Mouse (Mus musculus) embryonic facial prominence, embryonic 12.5 days (tissue): ENCODE results near the gene Osbpl7. TPM values are rescaled to one million over a fixed set of nuclear protein-coding genes. Genes with fewer than 3 reads are reported as not detected.

Experiments used
- ATAC-seq: fragments of 200-750 bp; cut with Nextera tagmentation; 2 replicates; pipeline ENCODE4 v1.8.0; 2017; ENCODE audit not compliant: insufficient number of reproducible peaks, insufficient read depth, low FRiP score, low TSS enrichment
- H3K27ac ChIP-seq: fragments of 300-500 bp; sonication (generic); 2 replicates; pipeline ENCODE4 v1.5.1; 2016; ENCODE audit warnings: mild to moderate bottlenecking
- H3K27me3 ChIP-seq: fragments of 300-500 bp; sonication (generic); 2 replicates; pipeline ENCODE4 v1.6.1; 2016; ENCODE audit warnings: mild to moderate bottlenecking, moderate library complexity
- H3K36me3 ChIP-seq: fragments of 300-500 bp; sonication (generic); 2 replicates; pipeline ENCODE4 v1.6.1; 2016; ENCODE audit warnings: mild to moderate bottlenecking
- H3K4me1 ChIP-seq: fragments of 300-500 bp; sonication (generic); 2 replicates; pipeline ENCODE4 v1.6.1; 2016
- H3K4me2 ChIP-seq: fragments of 300-500 bp; sonication (generic); replicated peaks from 2 replicates; pipeline ENCODE4 v1.6.1; 2016; ENCODE audit warnings: mild to moderate bottlenecking, moderate library complexity
- H3K4me3 ChIP-seq: fragments of 300-500 bp; sonication (generic); 2 replicates; pipeline ENCODE4 v1.5.1; 2016; ENCODE audit warnings: mild to moderate bottlenecking
- H3K9ac ChIP-seq: fragments of 300-500 bp; sonication (generic); 2 replicates; pipeline ENCODE4 v1.6.1; 2016; ENCODE audit warnings: mild to moderate bottlenecking, moderate library complexity
- H3K9me3 ChIP-seq: fragments of 300-500 bp; sonication (generic); 2 replicates; pipeline ENCODE4 v1.6.1; 2016; ENCODE audit warnings: mild to moderate bottlenecking, moderate library complexity
- WGBS: fragments of 180-500 bp; shearing (Covaris S2); methylation state at CpG from one replicate; pipeline ENCODE4 v1.1.7; 2016; 5-methylcytosine and 5-hydroxymethylcytosine counted together
- polyA plus RNA-seq: library from polyadenylated mRNA; unstranded; fragments of >200 nt; fragmentation: Nextera tagmentation; extraction: Ambion mirVana; gene quantifications from 2 replicates; pipeline ENCODE4 v1.2.1, GENCODE M21; 2016

Gene Osbpl7
- polyA plus RNA-seq, 1 experiment from 2014 or later = 7.9 TPM

DNA sequence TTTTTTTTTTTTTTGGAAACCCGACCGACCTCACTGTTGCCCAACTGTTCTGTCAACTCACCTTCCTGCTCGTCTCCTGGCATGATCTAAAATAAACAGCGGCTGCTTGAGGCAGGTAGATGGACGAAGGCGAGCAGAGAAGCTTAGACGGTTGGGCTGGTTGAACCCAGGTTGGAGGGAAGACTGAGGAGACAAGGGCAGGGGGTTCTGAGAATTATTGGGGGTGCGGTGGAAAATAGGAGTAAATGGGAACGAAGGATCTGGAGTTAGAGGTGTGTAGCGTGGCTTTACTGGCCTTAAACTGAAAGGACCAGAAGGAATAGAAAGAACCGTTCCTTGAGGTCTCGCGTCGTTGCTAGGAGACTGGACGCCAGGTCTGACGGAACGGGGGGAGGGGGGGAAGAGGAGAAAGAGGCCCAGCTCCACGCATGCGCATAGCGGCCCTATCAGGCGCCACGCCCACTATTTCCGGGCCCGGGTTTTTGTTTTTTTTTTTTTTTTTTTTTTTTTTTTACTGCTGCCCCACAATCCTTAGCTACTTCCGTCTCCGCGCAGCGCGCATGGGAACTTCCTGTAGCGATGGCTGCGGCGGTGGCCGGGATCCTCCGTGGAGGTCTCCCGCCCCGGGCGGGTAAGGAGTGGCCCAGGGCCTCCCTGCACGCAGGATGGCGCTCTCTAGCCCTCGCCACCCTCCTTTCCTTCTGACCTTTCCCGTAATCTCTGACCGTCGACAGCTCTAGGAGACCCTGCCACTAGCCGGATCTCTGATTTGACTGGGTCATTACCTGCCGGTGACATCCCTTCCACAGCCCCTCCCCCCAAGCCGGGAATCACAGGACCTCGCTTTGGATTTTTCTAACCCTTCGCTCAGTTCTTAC, 9.2 kb upstream of the Osbpl7 start, which contains the start of the genes Lrrc46 and Mrpl10:
Gene Lrrc46 (minus strand): TSS at position 386 of the 878 bp plus-strand sequence.
Gene Mrpl10 (plus strand): TSS at position 539 of the 878 bp plus-strand sequence.
- ATAC-seq = peak; percentile 73; the same call in 1 of the 2 replicates
- Histone ChIP-seq H3K9ac (peak within 1 kb of the TSS; percentile 93), H3K4me1 (peaks cover 7% of the 10 kb centered on the region), H3K36me3 (peaks cover 14% of the 10 kb centered on the region), H3K9me3 (no peaks in the 10 kb centered on the region), H3K27ac (0 out of 2 replicates have a peak within 1 kb of the TSS, but pooled peaks have one; percentile 50), H3K4me2 (peak within 1 kb of the TSS; percentile 71), H3K4me3 (peak within 1 kb of the TSS; percentile 83), H3K27me3 (no peaks in the 10 kb centered on the region)
- WGBS = under 1% methylated on average over 44 of the region's 48 CpGs

DNA sequence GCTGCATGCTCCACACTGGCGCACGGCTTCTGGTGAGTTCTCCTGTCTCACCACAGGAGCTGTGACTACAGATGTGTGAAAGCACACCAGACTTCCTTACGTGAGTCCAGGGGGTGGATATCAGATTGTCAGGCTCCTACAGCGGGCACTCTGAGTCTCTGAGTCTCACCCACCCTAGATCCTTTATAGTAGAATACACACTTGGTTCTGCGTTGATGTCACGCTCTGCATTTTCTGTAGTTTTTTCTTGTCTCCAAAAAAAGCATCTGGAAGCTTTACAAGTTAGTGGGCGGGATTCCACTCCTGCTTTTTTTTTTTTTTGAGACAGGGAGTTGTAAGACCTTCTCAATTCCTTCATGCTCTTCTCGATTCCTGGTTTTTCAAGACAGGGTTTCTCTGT, 5.5 kb upstream of the Osbpl7 start:
- H3K4me2 ChIP-seq = no peak overlapping the region
- peaks cover 7% of the 10 kb centered on the region for H3K4me1 ChIP-seq
- no peak overlapping the region for H3K27ac ChIP-seq
- H3K36me3 ChIP-seq = peaks cover 32% of the 10 kb centered on the region
- H3K4me3 ChIP-seq = no peak overlapping the region
- H3K9ac ChIP-seq = no peak overlapping the region
- no peaks in the 10 kb centered on the region for H3K9me3 ChIP-seq
- no peaks in the 10 kb centered on the region for H3K27me3 ChIP-seq
- WGBS = 97% methylated on average over 8 of the region's 8 CpGs
- ATAC-seq = no peak

DNA sequence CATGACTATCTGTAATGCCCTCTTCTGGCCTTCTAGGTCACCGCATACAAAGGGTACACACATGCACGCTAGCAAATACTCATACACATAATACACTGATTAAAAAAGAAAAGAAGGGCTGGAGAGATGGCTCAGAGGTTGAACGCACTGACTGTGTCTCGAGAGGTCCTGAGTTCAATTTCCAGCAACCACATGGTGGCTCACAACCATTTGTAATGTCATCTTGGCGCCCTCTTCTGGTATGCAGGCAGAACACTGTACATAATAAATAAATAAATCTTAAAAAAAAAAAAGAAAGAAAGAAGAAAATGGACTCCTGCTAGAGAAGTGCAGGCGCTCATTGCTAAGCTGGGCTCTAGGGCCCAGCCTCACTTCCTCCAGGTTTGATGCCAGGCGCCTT, 4.6 kb upstream of the Osbpl7 start:
- WGBS = 80% methylated on average over 7 of the region's 7 CpGs
- H3K4me2 ChIP-seq = no peak overlapping the region
- no peak overlapping the region for H3K9ac ChIP-seq
- no peak for ATAC-seq
- H3K9me3 ChIP-seq = no peaks in the 10 kb centered on the region
- no peaks in the 10 kb centered on the region for H3K27me3 ChIP-seq
- peaks cover 12% of the 10 kb centered on the region for H3K4me1 ChIP-seq
- no peak overlapping the region for H3K27ac ChIP-seq
- peaks cover 32% of the 10 kb centered on the region for H3K36me3 ChIP-seq
- H3K4me3 ChIP-seq = no peak overlapping the region

DNA sequence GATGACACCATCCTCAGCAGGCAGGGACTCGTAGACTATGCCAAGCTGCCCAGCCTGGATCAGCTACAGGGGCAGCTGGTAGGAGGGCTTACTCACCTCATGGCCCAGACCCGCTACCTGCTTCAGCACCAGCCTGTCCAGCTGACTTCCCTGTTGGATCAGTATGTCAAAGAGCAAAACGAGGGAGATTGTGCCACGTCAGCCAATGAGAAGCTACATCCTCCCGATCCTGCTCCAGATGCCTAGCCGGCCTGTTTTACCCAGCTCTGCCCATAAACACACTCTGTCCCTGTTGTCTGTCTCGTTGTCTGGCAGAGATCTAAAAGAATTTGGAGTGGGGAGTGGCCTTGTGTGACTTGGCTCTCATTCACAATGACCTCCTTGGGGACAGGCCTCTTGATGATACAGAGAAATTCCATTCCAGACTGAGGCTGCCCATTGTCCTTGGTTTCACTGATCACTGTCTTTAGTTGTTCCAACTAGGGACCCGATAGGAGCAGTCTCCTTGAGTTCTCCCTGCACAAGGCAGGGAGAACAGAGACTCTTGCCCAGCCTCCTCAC, 2.3 kb upstream of the Osbpl7 start:
- Histone ChIP-seq H3K4me1 (peaks cover 19% of the 10 kb centered on the region), H3K9me3 (no peaks in the 10 kb centered on the region), H3K36me3 (peaks cover 32% of the 10 kb centered on the region), H3K27ac (no peak overlapping the region), H3K4me2 (no peak overlapping the region), H3K27me3 (no peaks in the 10 kb centered on the region), H3K9ac (no peak overlapping the region), H3K4me3 (no peak overlapping the region)
- WGBS = 82% methylated on average over 8 of the region's 8 CpGs
- ATAC-seq = no peak

DNA sequence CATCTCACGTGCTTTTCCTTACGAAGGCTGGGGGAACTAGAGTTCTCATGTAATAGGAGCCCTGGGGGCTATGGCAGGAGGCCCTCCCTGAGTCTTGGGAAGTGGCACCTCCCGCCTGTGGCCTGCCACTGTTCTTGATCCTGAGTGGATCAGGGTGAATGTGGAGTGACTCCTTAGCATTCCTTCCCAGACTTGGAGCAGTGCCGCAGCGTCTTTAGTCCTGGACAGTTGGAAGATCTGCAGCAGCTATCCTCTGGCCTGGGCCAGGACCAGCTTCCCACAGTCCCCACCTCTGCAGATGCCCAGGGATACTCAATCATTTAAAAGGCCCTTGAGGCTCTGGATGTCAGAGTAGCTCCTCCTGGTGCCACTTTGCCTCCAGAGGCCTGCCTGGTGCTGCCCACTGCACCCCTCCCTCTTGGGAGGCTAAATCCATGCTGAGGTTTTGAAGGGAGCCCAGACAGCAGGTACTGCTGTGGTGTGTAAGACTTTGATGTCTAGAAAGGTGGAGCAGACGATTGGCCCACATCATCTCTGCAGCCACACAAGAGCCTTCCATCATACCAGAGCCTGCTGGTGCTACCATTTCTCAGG, 839 bp upstream of the Osbpl7 start:
- WGBS = 71% methylated on average over 6 of the region's 6 CpGs
- H3K9me3 ChIP-seq = no peaks in the 10 kb centered on the region
- no peak overlapping the region for H3K4me3 ChIP-seq
- H3K27ac ChIP-seq = no peak overlapping the region
- no peak overlapping the region for H3K4me2 ChIP-seq
- no peaks in the 10 kb centered on the region for H3K27me3 ChIP-seq
- ATAC-seq = no peak
- H3K9ac ChIP-seq = no peak overlapping the region
- H3K36me3 ChIP-seq = peaks cover 40% of the 10 kb centered on the region
- peaks cover 19% of the 10 kb centered on the region for H3K4me1 ChIP-seq

DNA sequence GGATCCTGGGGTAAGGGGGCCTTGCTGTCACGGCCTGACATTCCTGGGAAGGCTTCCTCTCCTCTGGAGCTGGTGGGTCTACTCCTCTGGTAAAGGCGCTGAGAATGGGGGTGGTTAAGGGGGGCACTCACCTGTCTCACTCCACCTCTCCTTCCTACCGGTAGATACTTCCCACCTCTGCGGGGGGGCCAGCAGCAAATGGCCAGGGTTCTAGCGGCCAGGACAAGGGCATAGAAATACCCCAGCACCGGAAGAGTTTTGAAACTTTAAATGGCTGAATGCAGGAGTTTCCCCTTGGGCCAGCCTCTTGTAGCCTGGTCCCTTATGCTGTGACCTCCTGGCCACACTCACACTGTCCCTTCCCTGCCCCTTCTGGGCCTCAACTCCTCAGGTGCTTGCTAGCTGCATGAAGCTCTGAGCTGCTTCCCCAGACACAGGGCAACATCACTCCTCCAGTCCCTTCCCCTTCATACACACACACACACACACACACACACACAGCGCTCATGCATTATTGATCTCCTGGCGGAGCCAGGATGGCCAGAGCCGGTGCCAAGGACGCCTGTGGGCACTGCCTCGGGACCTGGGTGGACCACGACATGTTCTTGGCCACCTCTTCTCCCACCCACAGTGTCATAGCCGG, 637 bp downstream of the Osbpl7 start:
- peak overlapping the region; percentile 96 for H3K4me2 ChIP-seq
- H3K4me3 ChIP-seq = peak overlapping the region; percentile 70
- peaks cover 19% of the 10 kb centered on the region for H3K4me1 ChIP-seq
- no peaks in the 10 kb centered on the region for H3K9me3 ChIP-seq
- peaks cover 44% of the 10 kb centered on the region for H3K36me3 ChIP-seq
- no peak for ATAC-seq
- 24% methylated on average over 13 of the region's 13 CpGs for WGBS
- H3K27me3 ChIP-seq = no peaks in the 10 kb centered on the region
- H3K27ac ChIP-seq = no peak overlapping the region
- peak overlapping the region; percentile 81 for H3K9ac ChIP-seq

DNA sequence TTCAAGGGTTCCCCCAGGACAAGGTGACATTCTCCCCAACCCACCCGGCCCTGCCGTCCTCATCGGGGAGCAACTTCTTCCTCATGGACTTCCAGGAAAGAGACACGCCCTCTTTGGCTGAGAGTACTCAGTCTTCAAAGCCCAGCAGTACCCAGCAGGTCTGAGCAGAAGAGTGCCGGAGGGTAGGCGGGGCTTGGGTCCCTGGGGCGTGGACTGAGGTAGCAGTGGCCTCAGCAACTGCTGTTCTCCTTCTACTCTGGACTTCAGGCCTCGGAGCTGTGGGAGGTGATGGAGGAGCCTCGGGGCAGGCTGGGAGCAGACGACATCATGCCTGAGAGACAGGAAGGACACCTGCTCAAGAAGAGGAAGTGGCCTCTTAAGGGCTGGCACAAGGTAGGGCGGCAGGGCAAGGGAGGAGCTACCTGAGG, 1.8 kb downstream of the Osbpl7 start:
- H3K4me3 ChIP-seq = no peak overlapping the region; the same call in 1 of the 2 replicates
- H3K9ac ChIP-seq = peak overlapping the region; percentile 81; the same call in 1 of the 2 replicates
- no peak for ATAC-seq
- H3K4me2 ChIP-seq = peak overlapping the region; percentile 96
- WGBS = 38% methylated on average over 11 of the region's 11 CpGs
- H3K36me3 ChIP-seq = peaks cover 54% of the 10 kb centered on the region
- H3K4me1 ChIP-seq = peaks cover 19% of the 10 kb centered on the region
- no peaks in the 10 kb centered on the region for H3K9me3 ChIP-seq
- no peak overlapping the region for H3K27ac ChIP-seq
- H3K27me3 ChIP-seq = no peaks in the 10 kb centered on the region

DNA sequence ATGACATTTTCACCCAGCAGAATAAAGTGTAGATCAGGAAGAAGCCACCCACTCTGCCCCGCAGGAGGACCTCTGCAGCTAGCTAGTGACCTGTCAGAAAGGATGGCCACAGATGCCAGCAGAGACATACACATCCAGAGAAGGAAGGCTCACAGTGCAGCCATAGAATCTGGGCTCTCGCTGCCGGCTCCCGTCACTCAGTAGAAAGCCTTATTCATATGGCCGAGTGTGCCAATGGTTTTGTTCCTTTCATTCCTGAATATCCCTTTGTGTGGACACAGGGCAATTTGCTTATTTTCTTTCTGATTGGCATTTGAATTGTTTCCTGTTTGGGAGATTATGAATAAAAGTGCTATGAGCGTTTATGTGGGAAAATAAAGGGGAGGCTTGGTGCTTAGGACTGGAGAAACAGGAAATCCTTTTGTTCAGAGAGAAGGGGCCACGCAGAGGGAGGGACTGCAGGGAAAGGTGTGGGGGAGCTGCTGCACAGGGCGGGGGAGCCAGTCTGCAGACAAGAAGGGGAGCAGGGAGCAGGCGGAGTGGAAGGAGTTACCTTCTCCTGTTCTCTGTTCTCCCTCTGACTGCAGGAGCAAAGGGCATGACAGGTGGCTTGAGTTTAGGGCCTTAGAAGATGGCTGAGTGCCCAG, 13.0 kb downstream of the Osbpl7 start:
- no peak for ATAC-seq
- Histone ChIP-seq H3K27ac (peak overlapping the region; percentile 52), H3K4me1 (no peaks in the 10 kb centered on the region), H3K4me3 (no peak overlapping the region), H3K27me3 (no peaks in the 10 kb centered on the region), H3K4me2 (no peak overlapping the region), H3K9me3 (no peaks in the 10 kb centered on the region), H3K36me3 (peaks cover 40% of the 10 kb centered on the region), H3K9ac (no peak overlapping the region)
- 34% methylated on average over 9 of the region's 9 CpGs for WGBS

DNA sequence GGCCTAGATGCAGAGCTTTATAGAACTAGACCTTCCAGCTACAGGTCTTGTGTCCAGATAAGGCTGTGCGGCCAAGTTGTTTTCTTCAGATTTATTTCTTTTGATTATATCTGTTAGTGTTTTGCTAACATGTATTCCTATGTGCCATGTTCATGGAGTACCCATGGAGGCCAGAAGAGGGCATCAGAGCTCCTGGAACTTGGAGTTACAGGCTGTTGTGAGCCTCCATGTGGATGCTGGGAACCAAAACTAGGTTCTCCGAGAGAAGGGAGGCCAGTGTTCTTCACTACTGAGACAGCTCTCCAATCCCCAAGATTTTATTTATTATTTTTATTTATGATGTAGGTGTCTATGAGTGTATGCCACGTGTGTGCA, 13.5 kb downstream of the Osbpl7 start:
- no peak for ATAC-seq
- H3K36me3 ChIP-seq = peaks cover 41% of the 10 kb centered on the region
- no peak overlapping the region for H3K4me2 ChIP-seq
- H3K27ac ChIP-seq = peak overlapping the region; percentile 52
- H3K4me3 ChIP-seq = no peak overlapping the region
- WGBS = 88% methylated on average over 3 of the region's 3 CpGs
- no peaks in the 10 kb centered on the region for H3K9me3 ChIP-seq
- H3K4me1 ChIP-seq = no peaks in the 10 kb centered on the region
- H3K27me3 ChIP-seq = no peaks in the 10 kb centered on the region
- no peak overlapping the region for H3K9ac ChIP-seq

DNA sequence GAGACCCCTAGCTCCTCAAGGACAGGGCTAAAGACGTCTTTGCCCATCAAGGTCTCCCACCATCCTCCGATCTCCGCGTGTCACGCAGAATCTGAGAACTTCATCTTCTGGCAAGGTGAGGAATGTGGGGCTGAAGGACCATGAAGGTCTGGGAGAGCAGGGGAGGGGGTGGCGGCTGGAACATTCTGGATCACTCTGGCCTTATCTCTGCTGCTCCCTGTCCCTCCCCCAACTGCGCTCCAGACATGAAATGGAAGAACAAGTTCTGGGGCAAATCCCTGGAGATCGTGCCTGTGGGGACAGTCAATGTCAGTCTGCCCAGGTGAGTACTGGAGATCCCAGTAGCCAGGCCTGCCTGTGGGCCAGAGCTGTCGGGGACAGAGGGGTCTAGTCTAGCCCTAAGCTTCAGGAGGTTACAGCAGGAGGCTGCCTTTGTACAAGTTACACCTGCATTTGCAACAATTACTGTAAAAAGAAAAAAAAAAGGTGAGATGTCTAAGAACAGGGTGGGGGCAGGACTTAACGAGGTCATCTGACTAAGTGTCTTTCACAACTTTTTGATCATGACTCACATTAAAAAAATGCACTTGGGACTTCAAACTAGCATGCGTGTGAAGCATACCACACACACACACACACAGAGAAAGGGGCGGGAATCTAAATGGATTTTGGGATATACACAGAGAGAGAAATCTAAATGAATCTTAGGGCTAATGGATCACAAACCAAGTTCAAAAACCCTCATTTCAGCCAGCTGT, 15.3 kb downstream of the Osbpl7 start:
- H3K27me3 ChIP-seq = no peaks in the 10 kb centered on the region
- H3K4me2 ChIP-seq = no peak overlapping the region
- H3K36me3 ChIP-seq = peaks cover 30% of the 10 kb centered on the region
- 91% methylated on average over 12 of the region's 12 CpGs for WGBS
- no peak overlapping the region for H3K4me3 ChIP-seq
- no peak overlapping the region for H3K9ac ChIP-seq
- ATAC-seq = no peak
- H3K4me1 ChIP-seq = no peaks in the 10 kb centered on the region
- H3K9me3 ChIP-seq = no peaks in the 10 kb centered on the region
- H3K27ac ChIP-seq = no peak overlapping the region
